Mouse (Mus musculus): ENCODE data around the gene Gm28048. TPM values are rescaled to one million over a fixed set of nuclear protein-coding genes. Genes with fewer than 3 reads are reported as not detected.

Gm28048 gene
- total RNA-seq, 2 experiments from 2014 or later = 9.5 to 14.7 TPM

- DNase-seq (ENCODE audit: extremely low spot score in 1 of 2, low spot score in 2 of 2) = peak; percentile 74 to 79
- TF ChIP-seq CTCF (IDR thresholded peaks at IDR 0.05) = peak; percentile 4; the same call in 1 of the 2 replicates
- intact Hi-C loops (cut with DNase I) = loop anchor here (2.0 to 10.0 kb wide), 3 partner anchors 58 to 876 kb away; partner anchors contain the start of gene Xpo1
- Histone ChIP-seq H3K4me3 (peak overlapping the region; percentile 82), H3K27ac (peak overlapping the region; percentile 86)
These were observed 26.4 kb upstream of the Gm28048 start for GRCm38 (mm10) chr11:23008181-23008823.

- no peak for TF ChIP-seq CTCF (IDR thresholded peaks at IDR 0.05)
- peak; percentile 62 to 78 for DNase-seq (ENCODE audit: extremely low spot score in 1 of 2, low spot score in 2 of 2)
- Histone ChIP-seq H3K27ac (peak within 1 kb of the TSS; percentile 86), H3K4me3 (peak within 1 kb of the TSS; percentile 82)
- intact Hi-C loops (cut with DNase I) = loop anchor here (1.0 to 10.0 kb wide), 5 partner anchors 15 to 877 kb away; partner anchors contain the start of gene Xpo1
These were observed 25.7 kb upstream of the Gm28048 start, which contains the start of gene Fam161a for GRCm38 (mm10) chr11:23007481-23008180. Gene Fam161a (plus strand): TSS chr11:23007531.

- H3K27ac ChIP-seq = peak overlapping the region; percentile 86
- peak overlapping the region; percentile 82 for H3K4me3 ChIP-seq
- DNase-seq (ENCODE audit: extremely low spot score in 1 of 2, low spot score in 2 of 2) = peak in 1 of 2 experiments; percentile 13
- intact Hi-C loops (cut with DNase I) = loop anchor here (1.0 to 10.0 kb wide), 3 partner anchors 15 to 878 kb away; no protein-coding TSS in a partner anchor
- no peak for TF ChIP-seq CTCF (IDR thresholded peaks at IDR 0.05)
These were observed 25.2 kb upstream of the Gm28048 start for GRCm38 (mm10) chr11:23007166-23007480.

GRCm38 (mm10) chr11:23005276-23005675, 23.4 kb upstream of the Gm28048 start:
- no peak for DNase-seq (ENCODE audit: extremely low spot score in 1 of 2, low spot score in 2 of 2)
- no peak overlapping the region for H3K4me3 ChIP-seq
- no peak overlapping the region for H3K27ac ChIP-seq
- intact Hi-C loops (cut with DNase I) = loop anchor here (10.0 kb wide), 1 partner anchor 880 kb away; no protein-coding TSS in a partner anchor
- no peak for TF ChIP-seq CTCF (IDR thresholded peaks at IDR 0.05)

GRCm38 (mm10) chr11:22998308-22998707, 16.4 kb upstream of the Gm28048 start:
- H3K4me3 ChIP-seq = no peak overlapping the region
- H3K27ac ChIP-seq = no peak overlapping the region
- TF ChIP-seq CTCF (IDR thresholded peaks at IDR 0.05) = no peak
- intact Hi-C loops (cut with DNase I) = loop anchor here (10.0 kb wide), 1 partner anchor 446 kb away; no protein-coding TSS in a partner anchor
- DNase-seq (ENCODE audit: extremely low spot score in 1 of 2, low spot score in 2 of 2) = no peak

- no peak for TF ChIP-seq CTCF (IDR thresholded peaks at IDR 0.05)
- DNase-seq (ENCODE audit: extremely low spot score in 1 of 2, low spot score in 2 of 2) = no peak
- intact Hi-C loops (cut with DNase I) = loop anchor here (10.0 kb wide), 1 partner anchor 449 kb away; no protein-coding TSS in a partner anchor
- Histone ChIP-seq H3K4me3 (no peak overlapping the region), H3K27ac (no peak overlapping the region)
These were observed 13.6 kb upstream of the Gm28048 start for GRCm38 (mm10) chr11:22995461-22995860.

- no peak for DNase-seq (ENCODE audit: extremely low spot score in 1 of 2, low spot score in 2 of 2)
- TF ChIP-seq CTCF (IDR thresholded peaks at IDR 0.05) = no peak
- Histone ChIP-seq H3K27ac (no peak overlapping the region), H3K4me3 (no peak overlapping the region)
- intact Hi-C loops (cut with DNase I) = loop anchor here (5.0 to 10.0 kb wide), 2 partner anchors 73 to 451 kb away; no protein-coding TSS in a partner anchor
These were observed 12.4 kb upstream of the Gm28048 start for GRCm38 (mm10) chr11:22994271-22994670.

GRCm38 (mm10) chr11:22991218-22991835, 9.4 kb upstream of the Gm28048 start:
- intact Hi-C loops (cut with DNase I) = loop anchor here (2.0 to 10.0 kb wide), 3 partner anchors 76 to 453 kb away; partner anchors contain the start of gene Xpo1
- H3K27ac ChIP-seq = peak overlapping the region; percentile 97; the same call in 1 of the 2 replicates

GRCm38 (mm10) chr11:22990393-22991126, 8.7 kb upstream of the Gm28048 start, which contains the start of gene Cct4:
Gene Cct4 (plus strand): TSS chr11:22990519.
- H3K27ac ChIP-seq = peak within 1 kb of the TSS; percentile 97

More at GRCm38 (mm10) chr11:22991218-22991835, 9.4 kb upstream of the Gm28048 start:
- DNase-seq (ENCODE audit: extremely low spot score in 1 of 2, low spot score in 2 of 2) = no peak
- H3K4me3 ChIP-seq = peak overlapping the region; percentile 89
- TF ChIP-seq CTCF (IDR thresholded peaks at IDR 0.05) = no peak

GRCm38 (mm10) chr11:22989786-22990185, 7.9 kb upstream of the Gm28048 start:
- H3K27ac ChIP-seq = peak overlapping the region; percentile 97
- TF ChIP-seq CTCF (IDR thresholded peaks at IDR 0.05) = no peak

More at GRCm38 (mm10) chr11:22990393-22991126, 8.7 kb upstream of the Gm28048 start, which contains the start of gene Cct4:
- peak; percentile 93 to 96 for DNase-seq (ENCODE audit: extremely low spot score in 1 of 2, low spot score in 2 of 2)
- no peak for TF ChIP-seq CTCF (IDR thresholded peaks at IDR 0.05)
- intact Hi-C loops (cut with DNase I) = loop anchor here (2.0 to 10.0 kb wide), 3 partner anchors 77 to 454 kb away; partner anchors contain the start of gene Xpo1
- peak within 1 kb of the TSS; percentile 89 for H3K4me3 ChIP-seq

More at GRCm38 (mm10) chr11:22989786-22990185, 7.9 kb upstream of the Gm28048 start:
- intact Hi-C loops (cut with DNase I) = loop anchor here (2.0 to 10.0 kb wide), 4 partner anchors 78 to 578 kb away; partner anchors contain the start of gene Xpo1
- H3K4me3 ChIP-seq = peak overlapping the region; percentile 89
- DNase-seq (ENCODE audit: extremely low spot score in 1 of 2, low spot score in 2 of 2) = no peak
